Mouse (Mus musculus): ENCODE measurements around the gene Lrrc15. TPM values are rescaled to one million over a fixed set of nuclear protein-coding genes. Genes with fewer than 3 reads are reported as not detected.

Lrrc15 gene
- 0.26 and 0.28 TPM in 2 replicates for polyA plus RNA-seq (2015; fragmentation: Nextera tagmentation; extraction: Ambion mirVana)

GRCm38 (mm10) chr16:30282844-30283495 is at the start of gene Lrrc15:
Gene Lrrc15 (minus strand): TSS chr16:30283256.
- Histone ChIP-seq H3K36me3 (no peaks in the 10 kb centered on the region), H3K4me3 (peak within 1 kb of the TSS; percentile 27), H3K4me2 (peak within 1 kb of the TSS; percentile 51), H3K27ac (no peak within 1 kb of the TSS), H3K27me3 (peaks cover 69% of the 10 kb centered on the region), H3K4me1 (replicated peaks) (peaks cover 20% of the 10 kb centered on the region), H3K9ac (0 out of 2 replicates have a peak within 1 kb of the TSS, but pooled peaks have one; percentile 55), H3K9me3 (no peaks in the 10 kb centered on the region)
- 0 out of 2 replicates have a peak, but pooled peaks have one; percentile 22 for ATAC-seq (ENCODE audit: low FRiP score)
- WGBS, result 7% methylated on average over 34 of the region's 34 CpGs

- peaks cover 9% of the 10 kb centered on the region for H3K4me1 ChIP-seq (replicated peaks)
- ATAC-seq (ENCODE audit: low FRiP score), result no peak
- H3K9me3 ChIP-seq, result no peaks in the 10 kb centered on the region
- peaks cover 30% of the 10 kb centered on the region for H3K27me3 ChIP-seq
- H3K36me3 ChIP-seq, result peaks cover 3% of the 10 kb centered on the region
- no peak overlapping the region for H3K4me3 ChIP-seq
- H3K4me2 ChIP-seq, result no peak overlapping the region
- H3K27ac ChIP-seq, result no peak overlapping the region
- no peak overlapping the region for H3K9ac ChIP-seq
Measured at GRCm38 (mm10) chr16:30314236-30314635, 31.2 kb upstream of the Lrrc15 start.

- peak within 1 kb of the TSS; percentile 97 for H3K4me2 ChIP-seq
- H3K27me3 ChIP-seq, result peaks cover 65% of the 10 kb centered on the region
- H3K36me3 ChIP-seq, result peaks cover 3% of the 10 kb centered on the region
- no peaks in the 10 kb centered on the region for H3K9me3 ChIP-seq
- no peak for ATAC-seq (ENCODE audit: low FRiP score)
- peak within 1 kb of the TSS; percentile 77 for H3K9ac ChIP-seq
- no peak within 1 kb of the TSS for H3K27ac ChIP-seq
- H3K4me1 ChIP-seq (replicated peaks), result peaks cover 24% of the 10 kb centered on the region
- peak within 1 kb of the TSS; percentile 50 for H3K4me3 ChIP-seq
Measured at GRCm38 (mm10) chr16:30310647-30311046, 27.6 kb upstream of the Lrrc15 start, which contains the start of gene Gp5. Gene Gp5 (minus strand): TSS chr16:30310779.

- 54% methylated on average over 8 of the region's 8 CpGs for WGBS
- peaks cover 69% of the 10 kb centered on the region for H3K27me3 ChIP-seq
Measured at GRCm38 (mm10) chr16:30310171-30310515, 27.1 kb upstream of the Lrrc15 start.

GRCm38 (mm10) chr16:30309395-30310170 is 26.5 kb upstream of the Lrrc15 start:
- WGBS, result 4% methylated on average over 34 of the region's 34 CpGs
- peak overlapping the region; percentile 77 for H3K9ac ChIP-seq
- H3K27ac ChIP-seq, result no peak overlapping the region
- no peaks in the 10 kb centered on the region for H3K9me3 ChIP-seq
- H3K27me3 ChIP-seq, result peaks cover 73% of the 10 kb centered on the region
- peaks cover 24% of the 10 kb centered on the region for H3K4me1 ChIP-seq (replicated peaks)
- peak overlapping the region; percentile 97 for H3K4me2 ChIP-seq
- peak overlapping the region; percentile 50 for H3K4me3 ChIP-seq
- no peak for ATAC-seq (ENCODE audit: low FRiP score)
- no peaks in the 10 kb centered on the region for H3K36me3 ChIP-seq

More at GRCm38 (mm10) chr16:30310171-30310515, 27.1 kb upstream of the Lrrc15 start:
- Histone ChIP-seq H3K9me3 (no peaks in the 10 kb centered on the region), H3K9ac (no peak overlapping the region), H3K4me3 (peak overlapping the region; percentile 50; the same call in 1 of the 2 replicates), H3K36me3 (no peaks in the 10 kb centered on the region), H3K27ac (no peak overlapping the region), H3K4me2 (no peak overlapping the region), H3K4me1 (replicated peaks) (peaks cover 24% of the 10 kb centered on the region)
- no peak for ATAC-seq (ENCODE audit: low FRiP score)

GRCm38 (mm10) chr16:30308616-30309394 is 25.7 kb upstream of the Lrrc15 start:
- Histone ChIP-seq H3K9me3 (no peaks in the 10 kb centered on the region), H3K4me3 (peak overlapping the region; percentile 50), H3K4me1 (replicated peaks) (peaks cover 24% of the 10 kb centered on the region), H3K9ac (peak overlapping the region; percentile 77), H3K4me2 (peak overlapping the region; percentile 97), H3K27ac (no peak overlapping the region), H3K36me3 (no peaks in the 10 kb centered on the region), H3K27me3 (peaks cover 80% of the 10 kb centered on the region)
- under 1% methylated on average over 72 of the region's 72 CpGs for WGBS
- peak; percentile 74 for ATAC-seq (ENCODE audit: low FRiP score)

GRCm38 (mm10) chr16:30307961-30308615 is 25.0 kb upstream of the Lrrc15 start:
- H3K4me3 ChIP-seq, result peak overlapping the region; percentile 50
- peak overlapping the region; percentile 97 for H3K4me2 ChIP-seq
- no peak overlapping the region for H3K27ac ChIP-seq
- ATAC-seq (ENCODE audit: low FRiP score), result peak; percentile 36; the same call in 1 of the 2 replicates
- peaks cover 24% of the 10 kb centered on the region for H3K4me1 ChIP-seq (replicated peaks)
- 9% methylated on average over 29 of the region's 29 CpGs for WGBS
- no peaks in the 10 kb centered on the region for H3K9me3 ChIP-seq
- peaks cover 86% of the 10 kb centered on the region for H3K27me3 ChIP-seq
- H3K36me3 ChIP-seq, result no peaks in the 10 kb centered on the region
- peak overlapping the region; percentile 77 for H3K9ac ChIP-seq

GRCm38 (mm10) chr16:30307306-30307705 is 24.2 kb upstream of the Lrrc15 start:
- WGBS, result 57% methylated on average over 12 of the region's 12 CpGs
- H3K4me3 ChIP-seq, result no peak overlapping the region
- no peak overlapping the region for H3K27ac ChIP-seq
- no peak overlapping the region for H3K4me2 ChIP-seq
- peaks cover 24% of the 10 kb centered on the region for H3K4me1 ChIP-seq (replicated peaks)
- H3K9me3 ChIP-seq, result no peaks in the 10 kb centered on the region
- peaks cover 90% of the 10 kb centered on the region for H3K27me3 ChIP-seq
- ATAC-seq (ENCODE audit: low FRiP score), result no peak
- H3K36me3 ChIP-seq, result no peaks in the 10 kb centered on the region
- no peak overlapping the region for H3K9ac ChIP-seq

- WGBS, result 92% methylated on average over 4 of the region's 4 CpGs
Measured at GRCm38 (mm10) chr16:30306102-30306501, 23.0 kb upstream of the Lrrc15 start.

GRCm38 (mm10) chr16:30304236-30304635 is 21.2 kb upstream of the Lrrc15 start:
- no peaks in the 10 kb centered on the region for H3K36me3 ChIP-seq
- no peak overlapping the region for H3K9ac ChIP-seq
- no peak overlapping the region for H3K27ac ChIP-seq
- H3K4me1 ChIP-seq (replicated peaks), result peaks cover 15% of the 10 kb centered on the region
- no peak overlapping the region for H3K4me3 ChIP-seq
- whole genome bisulfite sequencing, result 81% methylated on average over 5 of the region's 5 CpGs
- H3K9me3 ChIP-seq, result no peaks in the 10 kb centered on the region
- no peak for ATAC-seq (ENCODE audit: low FRiP score)
- H3K4me2 ChIP-seq, result no peak overlapping the region
- peaks cover 67% of the 10 kb centered on the region for H3K27me3 ChIP-seq

More at GRCm38 (mm10) chr16:30306102-30306501, 23.0 kb upstream of the Lrrc15 start:
- H3K36me3 ChIP-seq, result no peaks in the 10 kb centered on the region
- no peak overlapping the region for H3K4me2 ChIP-seq
- no peak overlapping the region for H3K9ac ChIP-seq
- H3K9me3 ChIP-seq, result no peaks in the 10 kb centered on the region
- no peak for ATAC-seq (ENCODE audit: low FRiP score)
- peaks cover 24% of the 10 kb centered on the region for H3K4me1 ChIP-seq (replicated peaks)
- H3K4me3 ChIP-seq, result no peak overlapping the region
- H3K27ac ChIP-seq, result no peak overlapping the region
- H3K27me3 ChIP-seq, result peaks cover 79% of the 10 kb centered on the region

- WGBS, result 71% methylated on average over 2 of the region's 2 CpGs
- Histone ChIP-seq H3K27me3 (peaks cover 59% of the 10 kb centered on the region), H3K4me2 (no peak overlapping the region), H3K36me3 (no peaks in the 10 kb centered on the region), H3K27ac (no peak overlapping the region), H3K4me1 (replicated peaks) (peaks cover 7% of the 10 kb centered on the region), H3K9me3 (no peaks in the 10 kb centered on the region), H3K9ac (no peak overlapping the region), H3K4me3 (no peak overlapping the region)
- no peak for ATAC-seq (ENCODE audit: low FRiP score)
Measured at GRCm38 (mm10) chr16:30303411-30303810, 20.4 kb upstream of the Lrrc15 start.

All from hindbrain, embryonic 13.5 days (tissue).